Mouse (Mus musculus) embryonic facial prominence, embryonic 10.5 days (tissue): ENCODE measurements around the gene Gmpr2. TPM values are rescaled to one million over a fixed set of nuclear protein-coding genes. Genes with fewer than 3 reads are reported as not detected.

ENCODE experiments used
- DNase-seq: peaks from one replicate; pipeline ENCODE4 v3.0.0-alpha.2; 2017; ENCODE audit warnings: low spot score
- H3K27ac ChIP-seq: fragments of 300-500 bp; sonication (generic); replicated peaks from 2 replicates; pipeline ENCODE4 v1.5.1; 2016; ENCODE audit warnings: mild to moderate bottlenecking
- H3K27me3 ChIP-seq: fragments of 300-500 bp; sonication (generic); replicated peaks from 2 replicates; pipeline ENCODE4 v1.6.1; 2016; ENCODE audit warnings: low read depth, mild to moderate bottlenecking; ENCODE audit not compliant: poor library complexity, severe bottlenecking
- H3K36me3 ChIP-seq: fragments of 300-500 bp; sonication (generic); replicated peaks from 2 replicates; pipeline ENCODE4 v1.6.1; 2016; ENCODE audit warnings: mild to moderate bottlenecking, moderate library complexity
- H3K4me1 ChIP-seq: fragments of 300-500 bp; sonication (generic); 2 replicates; pipeline ENCODE4 v1.6.1; 2016
- H3K4me3 ChIP-seq: fragments of 300-500 bp; sonication (generic); 2 replicates; pipeline ENCODE4 v1.5.1; 2016; ENCODE audit warnings: mild to moderate bottlenecking, moderate library complexity
- H3K9me3 ChIP-seq: fragments of 300-500 bp; sonication (generic); 2 replicates; pipeline ENCODE4 v1.6.1; 2016; ENCODE audit warnings: mild to moderate bottlenecking
- WGBS: fragments of 180-500 bp; shearing (Covaris S2); methylation state at CpG from one replicate; pipeline ENCODE4 v1.1.7; 2016; 5-methylcytosine and 5-hydroxymethylcytosine counted together
- polyA plus RNA-seq: library from polyadenylated mRNA; unstranded; fragments of >200 nt; fragmentation: Nextera tagmentation; extraction: Ambion mirVana; gene quantifications from 2 replicates; pipeline ENCODE4 v1.2.1, GENCODE M21; 2016

The Gmpr2 gene
- polyA plus RNA-seq = 60.7 and 64.7 TPM in 2 replicates

DNA sequence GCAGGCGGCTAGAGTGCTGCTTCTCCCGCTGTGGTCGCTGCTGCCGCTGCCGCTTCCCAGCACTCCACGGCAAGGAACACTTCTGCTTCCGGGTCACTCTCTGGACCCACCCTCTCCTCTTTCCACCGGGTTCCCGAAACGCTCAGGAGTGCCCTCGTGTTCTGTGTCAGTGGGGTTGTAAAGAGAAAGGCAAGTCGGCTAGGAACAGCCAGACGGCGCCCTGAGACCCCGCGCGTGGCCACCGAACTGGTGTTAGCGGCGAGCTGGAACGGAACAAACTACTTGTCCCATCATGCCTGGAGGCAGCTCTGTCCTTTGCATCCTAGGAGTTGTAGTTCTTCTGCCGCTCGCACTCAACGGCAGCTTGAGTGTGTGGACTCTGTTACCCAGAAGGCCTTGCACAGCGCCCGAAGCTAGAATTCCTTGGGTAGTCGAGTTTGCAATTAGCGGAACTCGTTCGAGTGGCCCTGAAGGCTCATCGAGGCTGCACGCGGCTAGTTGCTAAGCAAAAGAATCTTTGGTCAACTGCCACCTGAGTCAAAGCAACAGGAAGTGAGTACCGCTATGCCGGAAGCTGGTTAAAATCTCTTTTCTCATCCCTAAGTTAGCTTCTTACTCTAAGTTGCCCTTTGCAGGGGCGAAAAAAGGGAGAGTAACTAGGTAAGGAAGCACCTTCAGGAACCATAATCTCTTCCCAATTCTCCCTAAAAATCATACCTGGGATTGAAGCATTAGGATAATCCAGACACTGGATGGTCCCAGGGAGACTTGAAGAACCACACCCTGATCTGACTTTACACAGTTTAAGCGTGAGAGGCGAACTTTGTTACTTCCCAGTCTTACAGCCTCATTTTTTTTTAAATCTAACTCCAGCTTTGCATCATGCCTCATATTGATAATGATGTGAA is at the start of gene Gmpr2, which contains the start of gene Nedd8:
Gene Gmpr2 (plus strand): TSS at position 109 of the 908 bp plus-strand sequence.
Gene Nedd8 (minus strand): TSS at position 292 of the 908 bp plus-strand sequence.
- peak; percentile 90 for DNase-seq
- peak within 1 kb of the TSS; percentile 97 for H3K27ac ChIP-seq
- H3K27me3 ChIP-seq = no peaks in the 10 kb centered on the region
- H3K4me1 ChIP-seq = peaks cover 20% of the 10 kb centered on the region
- H3K36me3 ChIP-seq = peaks cover 41% of the 10 kb centered on the region
- H3K4me3 ChIP-seq = peak within 1 kb of the TSS; percentile 92
- 1% methylated on average over 38 of the region's 38 CpGs for WGBS
- H3K9me3 ChIP-seq = no peaks in the 10 kb centered on the region

DNA sequence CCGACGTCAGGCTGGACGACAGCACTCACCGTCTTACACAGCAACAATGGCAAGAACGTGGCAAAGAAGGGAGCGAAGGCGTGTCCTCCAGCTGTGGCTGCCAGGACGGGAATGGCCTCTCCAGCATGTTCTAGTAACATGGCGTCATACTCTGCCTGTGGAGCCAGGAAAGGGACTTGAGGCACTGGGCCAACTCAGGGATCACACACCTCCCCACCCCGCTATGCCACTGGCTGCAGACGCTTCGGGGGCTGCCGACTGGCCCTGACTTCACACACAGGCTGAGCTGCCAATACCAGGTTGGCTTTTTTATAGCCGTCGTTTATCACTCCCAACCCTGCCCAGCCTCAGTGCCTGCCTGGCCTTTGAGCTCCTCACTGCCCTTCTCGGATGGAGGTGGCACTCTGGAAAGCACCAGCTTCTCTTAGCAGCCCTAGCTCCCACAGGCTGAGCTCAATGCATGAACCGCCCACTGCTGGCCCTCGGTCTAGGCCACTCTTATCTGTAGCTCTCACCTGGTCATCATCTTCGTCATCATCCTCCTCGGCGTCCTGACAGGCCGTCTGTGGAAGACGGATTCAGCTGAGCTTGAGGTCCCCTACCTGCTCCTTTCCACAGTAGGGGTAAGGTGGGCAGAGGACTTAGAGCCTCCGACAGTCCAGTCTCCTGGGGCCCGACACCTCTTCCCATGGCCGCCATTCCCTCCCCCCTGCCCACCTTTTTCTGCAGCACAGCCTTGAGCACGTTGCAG is 43.5 kb upstream of the Gmpr2 start:
- H3K36me3 ChIP-seq = peaks cover 100% of the 10 kb centered on the region
- H3K4me1 ChIP-seq = no peaks in the 10 kb centered on the region
- no peak overlapping the region for H3K27ac ChIP-seq
- H3K4me3 ChIP-seq = no peak overlapping the region
- DNase-seq = no peak
- 91% methylated on average over 27 of the region's 27 CpGs for WGBS
- no peaks in the 10 kb centered on the region for H3K27me3 ChIP-seq
- H3K9me3 ChIP-seq = no peaks in the 10 kb centered on the region

DNA sequence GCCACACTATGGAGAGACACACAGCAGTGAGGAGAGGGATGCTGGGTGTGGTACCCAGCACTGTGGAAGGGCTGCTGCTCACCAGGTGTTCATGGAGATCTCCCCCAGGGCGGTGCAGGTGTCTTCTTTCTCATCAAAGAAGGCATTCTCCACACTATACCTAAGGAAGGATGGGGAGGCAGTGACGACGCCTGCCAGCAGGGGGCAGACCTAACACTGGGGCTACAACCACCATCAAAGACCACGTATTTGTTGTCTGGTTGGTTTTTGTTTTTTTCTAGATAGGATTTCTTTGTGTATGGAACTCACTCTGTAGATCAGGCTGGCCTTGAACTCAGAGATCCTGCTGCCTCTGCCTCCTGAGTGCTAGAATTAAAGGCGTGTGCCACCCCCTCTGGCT is 42.4 kb upstream of the Gmpr2 start:
- peak; percentile 55 for DNase-seq
- Histone ChIP-seq H3K9me3 (no peaks in the 10 kb centered on the region), H3K4me1 (peaks cover 5% of the 10 kb centered on the region), H3K27ac (no peak overlapping the region), H3K4me3 (no peak overlapping the region), H3K36me3 (peaks cover 100% of the 10 kb centered on the region), H3K27me3 (no peaks in the 10 kb centered on the region)
- WGBS = 52% methylated on average over 5 of the region's 5 CpGs

DNA sequence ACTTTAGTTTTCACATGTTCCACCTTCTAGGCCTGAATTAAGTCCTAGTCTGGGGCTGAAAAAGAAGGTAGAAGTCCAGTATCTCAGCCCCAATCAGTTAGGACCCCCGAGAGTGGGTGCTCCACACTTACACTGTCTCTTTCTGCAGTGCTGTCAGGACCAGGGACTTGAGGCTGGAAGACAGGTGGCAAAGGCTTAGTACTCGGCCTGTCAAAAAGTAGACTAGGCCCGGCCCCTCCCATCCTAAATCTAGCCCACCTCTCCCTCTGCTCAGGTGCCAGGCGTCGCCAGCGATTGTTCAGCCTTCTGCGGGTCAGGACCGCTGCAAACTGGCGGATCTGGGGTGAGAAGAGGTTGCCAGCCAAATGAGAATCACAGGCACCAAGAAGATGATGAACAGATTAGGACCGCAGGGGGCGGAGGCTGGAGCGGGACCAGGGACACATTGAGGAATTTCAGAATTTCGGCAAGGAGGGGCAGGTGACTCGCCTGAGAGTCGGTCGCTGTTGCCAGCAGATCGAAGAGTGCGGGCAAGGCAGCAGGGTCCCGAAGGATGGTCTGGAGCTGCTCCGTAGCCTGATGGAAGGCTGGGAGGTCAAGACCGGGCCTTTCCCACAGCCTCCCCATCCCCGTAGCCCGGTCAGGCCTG is 36.7 kb upstream of the Gmpr2 start:
- H3K4me3 ChIP-seq = peak overlapping the region; percentile 70
- 3% methylated on average over 23 of the region's 23 CpGs for WGBS
- peaks cover 18% of the 10 kb centered on the region for H3K4me1 ChIP-seq
- H3K36me3 ChIP-seq = peaks cover 85% of the 10 kb centered on the region
- no peaks in the 10 kb centered on the region for H3K9me3 ChIP-seq
- DNase-seq = no peak
- H3K27ac ChIP-seq = peak overlapping the region; percentile 83
- H3K27me3 ChIP-seq = no peaks in the 10 kb centered on the region

DNA sequence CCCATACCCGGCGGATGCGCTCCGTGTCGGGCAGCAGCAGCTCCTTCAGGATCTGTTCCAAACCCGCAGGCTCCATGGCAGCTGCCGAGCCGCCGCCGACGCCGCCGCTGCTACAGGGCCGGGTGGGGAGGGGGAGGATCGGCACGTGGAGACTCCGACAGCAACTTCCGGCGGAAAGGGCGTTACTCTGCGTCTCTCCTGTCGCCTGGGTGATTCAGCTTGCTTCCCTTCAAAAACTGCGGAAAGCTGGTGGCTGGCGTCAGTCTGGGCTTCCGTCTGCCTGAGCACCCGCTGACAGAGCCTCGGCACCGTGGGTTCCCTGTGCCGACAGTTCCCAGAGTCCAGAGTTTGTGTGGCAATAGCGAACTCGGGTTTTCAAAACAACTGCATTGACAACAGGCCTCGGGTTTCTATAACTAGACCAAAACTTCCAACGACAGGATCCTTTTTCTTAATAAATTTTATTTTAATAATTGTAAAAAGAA is 36.2 kb upstream of the Gmpr2 start, which contains the start of gene Ipo4:
Gene Ipo4 (minus strand): TSS at position 435 of the 485 bp plus-strand sequence.
- H3K36me3 ChIP-seq = peaks cover 85% of the 10 kb centered on the region
- no peaks in the 10 kb centered on the region for H3K9me3 ChIP-seq
- peak; percentile 94 for DNase-seq
- H3K27ac ChIP-seq = peak within 1 kb of the TSS; percentile 83
- H3K27me3 ChIP-seq = no peaks in the 10 kb centered on the region
- peaks cover 18% of the 10 kb centered on the region for H3K4me1 ChIP-seq
- H3K4me3 ChIP-seq = peak within 1 kb of the TSS; percentile 70
- 2% methylated on average over 33 of the region's 33 CpGs for WGBS

DNA sequence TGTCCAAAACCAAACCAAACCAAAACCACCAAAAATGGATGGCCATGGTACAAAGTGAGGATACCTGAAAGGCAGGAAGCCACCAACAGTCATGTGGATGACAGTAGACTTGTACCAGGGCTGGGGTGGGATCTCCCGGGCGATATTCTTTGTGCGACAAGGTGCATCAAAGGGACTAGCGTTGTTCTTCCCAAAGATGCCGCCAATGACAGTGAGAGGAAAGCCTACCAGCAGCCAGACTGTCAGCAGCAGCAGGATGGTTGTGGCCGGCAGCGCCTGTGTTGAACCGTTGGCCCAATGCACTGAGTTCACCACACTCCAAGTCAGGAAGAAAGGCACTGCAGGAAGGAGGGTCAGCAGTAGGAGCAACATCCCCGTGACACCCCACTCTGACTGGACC is 33.9 kb upstream of the Gmpr2 start, which contains the start of gene Gm49378:
Gene Gm49378 (minus strand): TSS at position 101 of the 400 bp plus-strand sequence.
- H3K36me3 ChIP-seq = peaks cover 75% of the 10 kb centered on the region

DNA sequence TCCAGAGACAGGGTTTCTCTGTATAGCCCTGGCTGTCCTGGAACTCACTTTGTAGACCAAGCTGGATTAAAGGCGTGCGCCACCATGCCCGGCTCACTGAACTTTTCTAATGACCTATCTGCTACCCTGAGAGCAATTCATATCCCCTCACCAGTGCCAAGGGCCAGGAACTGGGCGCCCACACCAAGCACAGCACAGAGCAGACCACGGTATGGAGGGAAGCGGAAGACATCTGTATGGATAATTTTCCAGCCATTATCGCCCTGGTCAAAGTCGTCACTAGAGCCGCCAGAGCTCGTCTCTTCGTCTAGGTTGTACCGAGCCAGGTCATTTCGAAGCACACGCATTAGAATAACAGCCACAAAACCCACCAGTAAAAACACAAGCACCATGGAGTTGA is 30.9 kb upstream of the Gmpr2 start:
- WGBS = 98% methylated on average over 14 of the region's 14 CpGs
- H3K4me1 ChIP-seq = peaks cover 26% of the 10 kb centered on the region
- no peak overlapping the region for H3K27ac ChIP-seq
- no peaks in the 10 kb centered on the region for H3K9me3 ChIP-seq
- DNase-seq = no peak
- H3K36me3 ChIP-seq = peaks cover 68% of the 10 kb centered on the region
- H3K27me3 ChIP-seq = no peaks in the 10 kb centered on the region
- H3K4me3 ChIP-seq = no peak overlapping the region

More for the DNA sequence above, 33.9 kb upstream of the Gmpr2 start, which contains the start of gene Gm49378:
- no peaks in the 10 kb centered on the region for H3K9me3 ChIP-seq
- 96% methylated on average over 9 of the region's 9 CpGs for WGBS
- no peaks in the 10 kb centered on the region for H3K27me3 ChIP-seq
- DNase-seq = no peak
- H3K4me3 ChIP-seq = no peak within 1 kb of the TSS
- H3K4me1 ChIP-seq = peaks cover 26% of the 10 kb centered on the region
- H3K27ac ChIP-seq = no peak within 1 kb of the TSS

DNA sequence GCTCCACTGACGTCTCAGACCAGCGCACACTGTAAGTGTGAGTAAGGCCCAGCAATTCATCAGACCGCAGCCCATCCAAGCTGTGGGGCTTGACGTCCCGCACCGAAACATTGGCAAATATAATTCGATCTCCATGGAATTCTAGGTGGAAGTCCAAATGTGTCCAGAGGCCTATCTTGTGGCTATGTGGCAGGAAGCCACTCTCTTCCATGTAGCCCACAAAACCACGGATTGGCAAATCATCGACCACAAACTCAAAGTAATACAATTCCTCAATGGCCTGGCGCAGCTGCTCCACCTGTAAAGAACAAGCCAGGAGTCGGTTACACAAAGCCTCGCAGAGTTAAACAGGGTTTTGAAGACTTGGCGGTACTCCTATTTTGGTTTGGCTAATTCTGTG is 30.4 kb upstream of the Gmpr2 start:
- H3K27ac ChIP-seq = no peak overlapping the region
- H3K4me1 ChIP-seq = peaks cover 26% of the 10 kb centered on the region
- peaks cover 69% of the 10 kb centered on the region for H3K36me3 ChIP-seq
- H3K27me3 ChIP-seq = no peaks in the 10 kb centered on the region
- DNase-seq = no peak
- 95% methylated on average over 13 of the region's 13 CpGs for WGBS
- H3K4me3 ChIP-seq = no peak overlapping the region
- H3K9me3 ChIP-seq = no peaks in the 10 kb centered on the region

DNA sequence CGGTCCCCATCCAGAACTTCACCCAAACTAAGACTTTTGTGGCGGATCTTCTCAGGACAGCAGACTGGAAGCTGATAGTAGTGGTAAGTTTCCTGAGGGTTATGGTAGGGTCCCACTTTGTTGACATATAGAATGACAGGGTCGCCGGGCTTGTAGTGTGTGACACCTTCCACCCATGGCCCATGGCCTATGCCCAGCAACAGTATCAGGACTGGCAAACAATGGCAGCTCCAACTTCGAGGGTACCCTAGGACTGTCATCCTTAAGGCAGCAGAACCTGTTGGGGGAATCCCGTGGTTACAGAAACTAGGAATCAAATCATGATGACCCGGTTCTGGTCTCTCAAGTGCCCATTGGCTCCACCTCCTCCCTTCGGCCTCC is 29.1 kb upstream of the Gmpr2 start:
- WGBS = 24% methylated on average over 8 of the region's 8 CpGs
- H3K9me3 ChIP-seq = no peaks in the 10 kb centered on the region
- peak overlapping the region; percentile 99 for H3K27ac ChIP-seq
- H3K36me3 ChIP-seq = peaks cover 68% of the 10 kb centered on the region
- H3K4me1 ChIP-seq = peaks cover 26% of the 10 kb centered on the region
- peak overlapping the region; percentile 86 for H3K4me3 ChIP-seq
- H3K27me3 ChIP-seq = no peaks in the 10 kb centered on the region
- DNase-seq = no peak

DNA sequence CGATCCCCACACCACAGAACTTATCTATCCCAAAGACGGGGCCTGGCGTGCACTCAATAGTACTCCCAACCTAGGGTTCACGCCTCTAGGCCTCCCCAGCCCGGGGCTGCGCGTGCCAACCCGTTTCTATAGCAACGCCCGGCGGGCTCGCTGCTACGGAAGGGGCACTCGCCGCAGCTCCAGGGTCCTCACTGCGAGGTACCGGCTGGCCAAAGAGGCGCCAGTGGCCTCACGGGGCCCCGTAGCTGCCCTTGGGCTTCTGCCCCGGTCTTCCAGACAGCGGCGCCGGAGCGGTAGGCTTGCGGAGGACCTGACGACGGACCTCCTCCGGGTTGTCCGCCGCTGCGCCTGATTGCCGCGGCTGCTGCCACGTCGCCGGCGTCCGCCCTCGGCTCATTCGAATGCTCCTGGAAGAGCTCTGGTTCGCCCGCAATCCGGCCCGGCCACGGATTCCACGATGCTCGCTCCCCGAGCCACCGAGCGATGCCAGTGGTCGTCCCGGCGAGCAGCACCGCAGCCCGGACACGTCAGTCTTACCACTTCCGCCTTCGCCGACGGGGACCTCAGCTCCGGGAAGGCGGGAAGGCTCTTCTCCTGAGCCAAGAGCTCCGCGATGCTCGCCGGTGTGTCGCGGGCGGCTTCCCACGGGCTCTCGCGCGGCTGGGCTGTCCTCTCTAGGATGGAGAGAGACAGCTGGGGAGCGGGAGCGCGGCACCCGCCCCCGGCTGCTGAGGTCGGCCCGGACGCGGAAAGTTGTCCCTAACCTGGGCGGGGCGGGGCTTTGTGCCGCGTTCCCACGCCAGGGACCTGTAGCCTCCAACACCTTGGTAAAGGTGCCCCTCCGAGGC is 28.5 kb upstream of the Gmpr2 start, which contains the start of gene Tm9sf1:
Gene Tm9sf1 (minus strand): TSS at position 747 of the 848 bp plus-strand sequence.
- H3K27me3 ChIP-seq = no peaks in the 10 kb centered on the region
- peaks cover 26% of the 10 kb centered on the region for H3K4me1 ChIP-seq
- peak within 1 kb of the TSS; percentile 99 for H3K27ac ChIP-seq
- peak within 1 kb of the TSS; percentile 86 for H3K4me3 ChIP-seq
- H3K9me3 ChIP-seq = no peaks in the 10 kb centered on the region
- H3K36me3 ChIP-seq = peaks cover 64% of the 10 kb centered on the region
- DNase-seq = peak; percentile 87
- WGBS = under 1% methylated on average over 89 of the region's 89 CpGs

DNA sequence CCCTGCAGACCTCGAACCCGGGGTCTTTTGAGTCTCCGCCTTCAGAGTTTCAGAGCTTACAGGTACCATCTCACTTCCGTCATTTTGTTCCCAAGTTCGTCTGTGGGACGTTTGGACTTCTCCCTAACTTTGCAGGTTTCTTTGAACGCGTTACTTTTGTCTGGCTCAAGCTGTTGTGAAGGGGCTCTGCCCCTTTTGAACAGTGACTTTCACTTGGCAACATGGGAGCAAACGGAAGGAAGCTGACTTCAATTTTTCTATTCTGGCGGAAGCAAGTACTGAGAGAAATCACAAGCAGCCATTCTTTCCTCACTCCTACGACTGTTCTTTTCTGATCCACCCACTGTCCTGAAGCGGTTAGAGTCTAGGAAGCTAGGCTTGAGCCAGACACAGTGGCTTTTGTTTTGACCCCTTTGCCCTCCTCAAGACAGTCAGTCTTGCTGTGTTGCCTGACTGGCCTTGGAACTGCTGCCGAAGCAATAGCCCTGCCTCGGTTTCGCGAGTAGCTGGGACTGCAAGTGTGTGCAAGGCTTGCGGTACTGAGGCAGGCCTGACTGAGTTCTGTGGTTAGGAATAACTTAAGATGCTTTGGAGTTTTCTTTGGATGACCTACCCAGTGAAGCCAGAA is 27.4 kb upstream of the Gmpr2 start:
- WGBS = 28% methylated on average over 17 of the region's 17 CpGs
- Histone ChIP-seq H3K4me1 (peaks cover 26% of the 10 kb centered on the region), H3K36me3 (peaks cover 53% of the 10 kb centered on the region), H3K4me3 (peak overlapping the region; percentile 86), H3K27me3 (no peaks in the 10 kb centered on the region), H3K27ac (peak overlapping the region; percentile 99), H3K9me3 (no peaks in the 10 kb centered on the region)
- no peak for DNase-seq
